In the genomic region with DNA sequence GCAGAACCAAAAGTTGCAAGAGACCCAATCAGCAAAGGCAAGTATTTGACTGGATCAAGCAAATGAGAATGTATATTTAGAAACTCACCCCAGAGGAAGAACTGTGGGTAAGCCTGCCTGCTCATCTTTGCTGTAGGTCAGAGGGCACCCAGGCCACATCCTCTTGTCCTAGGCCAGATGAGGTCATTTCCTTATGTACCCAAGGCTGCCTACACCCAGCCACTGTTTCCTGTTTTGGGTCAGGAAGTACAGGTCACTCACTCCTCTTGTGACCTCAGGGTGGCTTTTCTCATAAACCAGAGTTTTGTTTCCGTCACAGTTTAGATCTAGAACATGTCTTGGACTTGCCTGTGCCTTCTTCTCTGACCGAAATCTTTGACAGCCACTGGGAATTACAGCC, we compare ENCODE assay signal across 9 mouse cellular contexts. TPM values are rescaled to one million over a fixed set of nuclear protein-coding genes. Genes with fewer than 3 reads are reported as not detected.
DNase-seq lines count a peak whose midpoint lies in the region; ATAC-seq lines count a peak whose summit lies in the region.
"Had no signal": no experiment of that assay in that cellular context is flagged by ENCODE, and none has a peak within 500 bp of the region (broad histone marks: within the 10 kb centered on the region; RNA-seq: fewer than 3 reads in every experiment).

No protein-coding gene starts in this region.

- H3K27me3 ChIP-seq in heart, embryonic 11.5 days (ENCODE audit: control insufficient read depth, insufficient read depth, low read length): no peaks in the 10 kb centered on the region

- H3K4me2 ChIP-seq in heart, embryonic 11.5 days: no peak overlapping the region

- WGBS in heart, embryonic 11.5 days (ENCODE audit: insufficient replicate concordance): 69% methylated on average over 2 of the region's 2 CpGs

- no peaks in the 10 kb centered on the region for H3K9me3 ChIP-seq in heart, embryonic 11.5 days (replicated peaks; ENCODE audit: control insufficient read depth, low read length)

- no peaks in the 10 kb centered on the region for H3K36me3 ChIP-seq in heart, embryonic 11.5 days (ENCODE audit: control insufficient read depth, insufficient read depth, low read length)

- 0 out of 2 replicates have a peak, but pooled peaks cover 3% of the 10 kb centered on the region for H3K4me1 ChIP-seq in heart, embryonic 11.5 days (ENCODE audit: control insufficient read depth, insufficient read depth, low read length)

- peak; percentile 70 to 92 for DNase-seq in heart, adult 18-20 months
- DNase-seq in adrenal gland, adult 8-10 months: peak; percentile 71
- DNase-seq in kidney, postnatal 25 days: peak; percentile 73 to 89
- no peak for DNase-seq in right cerebral cortex, postnatal 25 days
- no peak for DNase-seq in testis, postnatal 10 days (ENCODE audit: low spot score)
- DNase-seq in frontal cortex, postnatal 25 days (ENCODE audit: low spot score in 2 of 2): no peak
- DNase-seq: cerebellum, postnatal 10 days had no signal

- no peak overlapping the region for H3K27ac ChIP-seq in heart, embryonic 11.5 days (ENCODE audit: low read depth, low read length)

- no peak for ATAC-seq in heart, embryonic 11.5 days (replicated peaks; ENCODE audit: insufficient number of reproducible peaks, low FRiP score, low TSS enrichment)
- peak; percentile 99 for ATAC-seq in monocyte, adult 5-6 weeks (replicated peaks; ENCODE audit: insufficient number of reproducible peaks, low FRiP score, low TSS enrichment, poor library complexity, severe bottlenecking)

- no peak overlapping the region for H3K9ac ChIP-seq in heart, embryonic 11.5 days (ENCODE audit: low read depth, low read length)

- H3K4me3 ChIP-seq in heart, embryonic 11.5 days (ENCODE audit: low read depth, low read length): no peak overlapping the region

RNA-seq across cellular contexts. Expression of gene Cd34, which starts 56.6 kb away (rescaled TPM):
- total RNA-seq in heart, adult 18-20 months (2021): 10 to 100 TPM; 76.1 to 78.5 TPM
- polyA plus RNA-seq in heart, embryonic 11.5 days (2014; fragmentation: Nextera tagmentation; extraction: Ambion mirVana): 70.4 and 85.1 TPM in 2 replicates
- total RNA-seq in adrenal gland, adult 8-10 months (2022): 10 to 100 TPM; 33.4 to 60.6 (median 45.5) TPM
- 0.48 to 0.87 TPM (median 0.53 TPM) in 3 replicates for total RNA-seq in monocyte, adult 5-6 weeks (2017)

Comparison
In these comparisons a context has a peak if more than half of its experiments do, and no peak if none do; other contexts are left out.
1. DNase-seq: peak in heart, adult 18-20 months (2 of 2), adrenal gland, adult 8-10 months (single experiment) and kidney, postnatal 25 days (2 of 2); none in right cerebral cortex, postnatal 25 days (single experiment), testis, postnatal 10 days (single experiment) and frontal cortex, postnatal 25 days (0 of 2).
2. RNA of gene Cd34, which starts 56.6 kb away (total RNA-seq): 76.1 to 78.5 TPM in heart, adult 18-20 months and 33.4 to 60.6 TPM in adrenal gland, adult 8-10 months; 0.48 to 0.87 TPM in monocyte, adult 5-6 weeks; every median in the first group is over 10 times any median in the second.